Mouse (Mus musculus): ENCODE data around the gene Osgin1. TPM values are rescaled to one million over a fixed set of nuclear protein-coding genes. Genes with fewer than 3 reads are reported as not detected.

Osgin1 gene
- polyA plus RNA-seq, 1 experiment = 55.2 TPM

DNA sequence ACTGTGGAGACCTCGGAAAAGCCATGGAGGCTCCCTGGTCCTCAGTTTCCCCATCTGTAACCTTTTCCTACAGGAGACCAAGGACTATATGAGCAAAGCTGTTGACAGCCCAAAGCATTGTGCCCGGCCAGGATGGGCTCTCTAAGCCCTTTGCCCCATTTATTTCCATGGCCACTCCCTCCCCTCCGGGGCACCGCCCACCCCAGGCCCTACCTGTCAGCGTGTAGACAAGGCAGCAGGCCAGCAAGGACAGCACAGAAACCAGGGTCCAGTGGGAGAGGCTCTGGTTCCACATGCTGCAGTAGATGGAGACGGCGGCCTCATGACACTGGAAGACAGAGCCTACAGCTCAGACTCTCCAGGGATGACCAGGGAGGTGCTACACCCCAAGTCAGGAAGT, 53.2 kb downstream of the Osgin1 start:
- DNase-seq (ENCODE audit: low read depth, low spot score) = no peak
- WGBS = 53% methylated on average over 7 of the region's 7 CpGs

Other genes starting within 250 kb of the Osgin1 start
- 92.3 and 106 TPM in 2 replicates for gene Hsbp1, start 89.6 kb upstream of the Osgin1 start, polyA plus RNA-seq (2012; rRNA removed)
- gene Mlycd, start 39.2 kb upstream of the Osgin1 start, polyA plus RNA-seq (2012; rRNA removed) = 23.2 and 30.1 TPM in 2 replicates
- 0.63 and 0.90 TPM in 2 replicates for gene Necab2, start 12.6 kb downstream of the Osgin1 start, polyA plus RNA-seq (2012; rRNA removed)
- gene Slc38a8, start 67.6 kb downstream of the Osgin1 start, polyA plus RNA-seq (2012; rRNA removed) = 0.62 and 2.0 TPM in 2 replicates
- gene Mbtps1, start 124.6 kb downstream of the Osgin1 start, polyA plus RNA-seq (2012; rRNA removed) = 54.3 and 69.2 TPM in 2 replicates
- 19.1 and 23.9 TPM in 2 replicates for gene Hsdl1, start 141.1 kb downstream of the Osgin1 start, polyA plus RNA-seq (2012; rRNA removed)
- gene Dnaaf1, start 141.1 kb downstream of the Osgin1 start, polyA plus RNA-seq (2012; rRNA removed) = 3.5 and 7.3 TPM in 2 replicates
- 19.2 and 21.5 TPM in 2 replicates for gene Taf1c, start 171.1 kb downstream of the Osgin1 start, polyA plus RNA-seq (2012; rRNA removed)
- gene Adad2, start 178.6 kb downstream of the Osgin1 start, polyA plus RNA-seq (2012; rRNA removed) = 0.12 and 0.62 TPM in 2 replicates
- 0.86 and 0.89 TPM in 2 replicates for gene Kcng4, start 201.6 kb downstream of the Osgin1 start, polyA plus RNA-seq (2012; rRNA removed)
- 26.6 and 26.8 TPM in 2 replicates for gene Wfdc1, start 232.2 kb downstream of the Osgin1 start, polyA plus RNA-seq (2012; rRNA removed)